Mouse (Mus musculus): Measurements from ENCODE around the gene Gng7.

Gene Gng7

DNA sequence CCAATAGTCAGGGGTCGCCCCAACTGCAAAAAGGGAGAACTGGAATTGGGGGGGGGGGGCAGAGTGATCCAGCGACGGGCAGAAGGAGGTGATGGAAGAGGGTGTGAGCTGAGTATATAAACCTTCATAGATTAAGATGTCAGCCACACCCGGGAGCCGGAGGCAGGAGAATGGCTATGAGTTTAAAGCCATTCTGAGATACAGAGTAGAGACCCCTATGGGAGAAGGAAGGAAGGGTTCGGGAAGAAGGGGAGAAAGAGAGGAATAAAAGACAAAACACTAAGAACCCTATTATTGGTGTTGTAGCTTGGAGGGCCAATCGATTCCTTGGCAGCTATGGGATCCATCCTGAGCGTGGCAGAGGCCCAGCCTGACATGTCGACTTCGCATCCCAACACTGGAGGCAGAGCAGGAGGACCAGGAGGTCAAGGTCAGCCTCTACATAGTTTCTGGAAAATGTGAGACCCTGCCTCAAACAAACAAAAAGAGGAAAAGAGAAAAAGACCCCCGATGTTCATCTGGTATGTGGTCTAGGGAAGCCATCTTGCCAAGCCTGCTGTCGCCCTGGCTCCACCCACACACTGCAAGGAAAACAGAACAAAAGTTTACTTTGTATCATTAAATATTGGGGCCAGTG is 11.0 kb upstream of the Gng7 start, which contains the start of gene Diras1:
Gene Diras1 (minus strand): TSS at position 24 of the 637 bp plus-strand sequence.
- no peak for DNase-seq (ENCODE audit: low read depth)

GRCm38 (mm10) chr10:81025047-81025621 is 10.4 kb upstream of the Gng7 start:
- no peak for DNase-seq (ENCODE audit: low read depth)

DNA sequence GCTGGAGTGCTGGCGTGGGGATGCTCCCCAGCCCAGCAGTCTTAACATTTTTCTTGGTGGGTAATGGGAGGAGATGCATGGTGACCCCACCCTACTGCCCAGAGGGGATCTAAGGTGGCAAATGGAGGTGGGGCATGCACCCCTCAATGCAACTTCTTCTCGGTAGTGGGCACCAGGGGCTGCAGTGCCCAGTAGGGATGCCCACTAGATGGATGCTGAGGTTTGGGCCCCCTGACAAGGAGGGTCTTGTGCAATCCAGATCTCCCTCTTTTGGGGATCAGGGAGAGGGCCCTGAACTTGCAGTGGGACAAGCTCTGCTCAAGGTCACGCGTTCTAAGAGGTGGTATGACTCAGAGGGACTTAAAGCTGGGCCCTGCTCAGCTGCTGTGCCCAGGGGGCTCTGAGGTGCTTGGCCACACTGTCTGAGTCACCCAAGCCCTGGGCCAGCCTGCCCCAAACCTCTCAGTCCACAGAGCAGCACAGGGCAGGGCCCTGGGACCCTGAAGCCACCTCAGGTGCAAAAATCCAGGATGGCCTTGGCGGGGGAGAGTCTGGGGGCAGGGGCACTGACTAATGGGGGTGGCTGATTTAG is 9.7 kb upstream of the Gng7 start:
- DNase-seq (ENCODE audit: low read depth): no peak

GRCm38 (mm10) chr10:81022744-81023143 is 8.0 kb upstream of the Gng7 start:
- DNase-seq (ENCODE audit: low read depth): peak; percentile 41

DNA sequence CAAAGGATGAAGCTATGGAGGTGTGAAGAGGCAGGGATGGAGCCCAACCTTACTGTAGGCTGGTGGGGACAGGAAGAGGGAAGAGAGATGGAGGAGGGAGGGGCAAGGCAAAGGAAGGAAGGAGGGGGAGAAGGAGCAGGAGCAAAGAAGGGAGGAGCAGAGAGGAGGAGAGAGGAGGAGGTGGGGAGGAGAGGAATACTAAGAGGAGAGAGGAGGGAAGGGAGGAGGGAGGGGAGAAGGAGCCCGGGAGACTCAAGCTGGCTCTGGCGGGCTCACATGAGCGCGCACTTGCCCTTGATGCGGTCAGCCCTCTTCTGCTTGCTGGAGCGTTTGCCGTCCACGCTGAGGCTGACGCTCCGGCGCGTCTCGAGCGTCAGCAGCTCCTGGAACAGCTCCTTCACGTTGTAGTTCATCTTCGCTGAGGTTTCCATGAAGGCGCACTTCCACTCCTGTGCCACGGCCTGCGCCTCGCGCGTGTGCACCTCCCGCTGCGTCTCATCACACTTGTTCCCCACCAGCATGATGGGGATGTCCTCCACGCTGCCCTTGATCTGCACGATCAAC is 6.9 kb upstream of the Gng7 start:
- DNase-seq (ENCODE audit: low read depth): no peak

GRCm38 (mm10) chr10:81020207-81020606 is 5.5 kb upstream of the Gng7 start:
- peak; percentile 30 for DNase-seq (ENCODE audit: low read depth)

- DNase-seq (ENCODE audit: low read depth): no peak
Measured at GRCm38 (mm10) chr10:81019687-81020086, 4.9 kb upstream of the Gng7 start.

DNA sequence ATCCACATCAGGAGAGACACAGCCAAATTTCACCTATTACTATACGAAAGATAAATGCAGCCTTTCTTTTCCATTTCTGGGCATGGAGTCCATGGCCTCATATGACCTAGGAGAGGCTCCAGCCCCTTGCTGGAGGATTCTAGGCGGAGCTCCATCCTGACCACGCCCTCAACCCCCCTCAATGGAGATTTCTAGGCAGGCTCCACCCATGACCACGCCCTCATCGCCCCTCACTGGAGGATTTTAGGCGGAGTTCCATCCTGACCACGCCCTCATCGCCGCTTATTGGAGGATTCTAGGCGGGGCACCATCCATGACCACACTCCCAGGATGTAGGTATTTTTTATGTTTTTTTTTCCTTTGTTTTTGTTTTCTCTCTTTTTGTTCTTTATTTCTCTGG is 3.6 kb upstream of the Gng7 start:
- peak; percentile 47 for DNase-seq (ENCODE audit: low read depth)

DNA sequence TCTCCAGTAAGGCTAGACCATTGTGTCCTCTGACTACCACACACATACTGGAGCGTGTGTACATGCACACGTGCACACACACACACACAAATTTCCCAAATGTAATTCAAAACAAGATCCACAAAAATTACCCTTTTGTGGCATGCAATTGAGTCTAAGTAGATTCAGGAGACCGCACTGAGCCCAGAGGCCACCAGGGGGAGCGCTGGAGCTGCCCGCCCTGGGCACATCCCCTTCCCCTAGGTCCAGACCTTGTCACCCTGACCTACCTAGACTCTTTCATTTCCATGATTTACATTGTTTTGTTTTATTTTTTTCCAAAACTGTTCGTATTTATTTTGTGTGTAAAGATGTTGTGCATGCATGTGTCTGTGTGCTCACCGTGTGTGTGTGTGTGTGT is 1.9 kb upstream of the Gng7 start:
- DNase-seq (ENCODE audit: low read depth): peak; percentile 79

GRCm38 (mm10) chr10:81015666-81016065 is 921 bp upstream of the Gng7 start:
- DNase-seq (ENCODE audit: low read depth): no peak

GRCm38 (mm10) chr10:81010851-81011250 is 3.9 kb downstream of the Gng7 start:
- DNase-seq (ENCODE audit: low read depth): peak; percentile 77

DNA sequence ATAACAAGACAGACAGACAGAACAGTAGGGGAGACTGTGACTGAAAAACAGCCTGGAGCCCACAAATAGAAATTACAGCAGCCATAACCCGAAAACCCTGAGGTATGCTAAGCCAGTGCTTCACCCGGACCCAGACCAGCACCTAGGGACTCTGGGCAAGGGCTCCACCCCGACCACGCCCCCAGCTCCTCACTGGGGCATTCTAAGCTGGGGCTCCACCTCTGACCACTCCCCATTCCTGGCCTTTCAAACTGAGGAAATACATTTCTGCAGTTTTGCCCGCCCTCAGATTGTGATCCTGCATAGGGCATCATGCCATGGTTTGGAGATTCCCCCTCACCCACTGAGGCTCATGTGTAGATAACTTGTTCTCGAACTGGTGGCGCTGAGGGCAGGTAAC is 7.5 kb downstream of the Gng7 start:
- peak; percentile 56 for DNase-seq (ENCODE audit: low read depth)

GRCm38 (mm10) chr10:81006005-81006677 is 8.6 kb downstream of the Gng7 start:
- DNase-seq (ENCODE audit: low read depth): no peak

- DNase-seq (ENCODE audit: low read depth): no peak
Measured at GRCm38 (mm10) chr10:81001161-81001560, 13.6 kb downstream of the Gng7 start.

DNA sequence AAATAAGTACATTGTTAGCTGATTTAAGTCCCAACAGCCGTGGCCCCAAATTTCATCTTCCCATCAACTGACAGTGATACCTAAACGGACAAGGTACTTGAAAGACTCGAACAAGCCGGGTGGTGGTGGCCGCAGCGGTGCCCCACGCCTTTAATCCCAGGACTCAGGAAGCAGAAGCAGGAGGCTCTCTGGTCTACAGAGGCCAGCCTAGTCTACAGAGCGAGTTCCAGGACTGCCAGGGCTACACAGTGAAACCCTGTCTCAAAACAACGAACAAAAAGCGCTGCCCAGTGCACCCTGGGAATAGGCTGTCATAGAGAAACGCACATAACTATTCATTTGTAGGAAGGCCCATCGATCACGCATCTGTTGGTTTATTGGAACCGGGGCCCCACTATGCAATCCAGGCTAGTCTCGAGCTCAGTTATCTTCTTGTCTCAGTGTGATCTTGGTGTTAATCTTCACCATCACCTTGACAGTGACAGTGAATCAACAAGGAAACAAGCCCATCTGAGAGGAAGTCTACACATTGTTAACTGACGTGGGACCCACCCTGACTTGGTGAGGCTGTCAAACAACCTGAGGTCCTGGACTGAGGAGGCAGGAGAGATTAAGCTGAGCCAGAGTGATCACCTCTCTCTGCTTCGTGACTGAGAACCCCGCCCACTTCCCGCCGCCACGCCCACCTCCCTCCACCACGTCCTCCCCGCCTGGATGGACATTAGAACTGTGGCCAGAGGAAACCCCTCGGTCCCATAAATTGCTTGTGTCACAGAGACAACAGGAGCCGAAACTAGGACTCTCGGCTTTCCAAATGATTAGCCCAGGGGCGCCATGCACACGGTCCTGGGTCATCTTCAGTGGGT is 14.3 kb downstream of the Gng7 start:
- DNase-seq (ENCODE audit: low read depth): no peak

DNA sequence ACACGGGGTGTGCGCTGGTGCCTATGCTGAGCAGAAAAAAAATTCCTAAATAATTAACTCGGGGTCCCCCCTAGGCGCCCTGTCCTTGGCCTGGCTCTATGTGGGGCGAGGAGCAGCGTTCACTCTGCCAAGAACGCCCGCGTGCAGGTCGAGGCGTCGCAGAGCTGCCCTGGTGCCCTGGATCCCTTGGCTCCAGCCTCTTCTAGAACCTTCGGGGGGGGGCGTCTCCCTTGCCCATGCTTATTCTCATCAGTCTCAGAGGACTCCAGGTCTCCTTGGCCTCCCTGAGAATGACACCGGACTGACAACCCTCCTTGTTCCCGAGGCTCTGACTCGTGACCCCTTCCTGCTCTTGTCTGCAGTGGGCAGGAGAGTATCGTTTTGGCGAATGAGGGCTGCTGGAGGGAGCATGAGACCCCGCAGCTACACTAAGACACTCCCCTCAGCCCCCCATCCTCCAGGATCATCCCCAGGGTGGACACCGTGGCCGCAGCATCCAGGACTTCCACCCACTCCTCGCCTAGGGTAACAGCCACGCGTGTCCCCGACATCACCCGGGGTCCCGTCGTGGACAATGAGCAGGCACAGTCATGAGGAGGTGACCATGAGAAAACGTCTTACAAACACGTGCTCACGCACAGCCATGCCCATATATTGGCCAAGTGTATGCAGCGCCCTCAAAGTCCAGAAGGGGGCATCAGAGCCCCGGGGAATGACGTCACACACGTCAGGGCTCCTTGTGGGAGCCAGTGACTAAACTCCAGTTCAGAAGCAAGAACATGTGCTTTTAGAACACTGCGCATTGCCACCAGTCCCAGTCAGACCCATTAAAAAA is 15.2 kb downstream of the Gng7 start:
- peak; percentile 97 for DNase-seq (ENCODE audit: low read depth)

- DNase-seq (ENCODE audit: low read depth): peak; percentile 84
Measured at GRCm38 (mm10) chr10:80998778-80999177, 16.0 kb downstream of the Gng7 start.

- no peak for DNase-seq (ENCODE audit: low read depth)
Measured at GRCm38 (mm10) chr10:80998021-80998420, 16.7 kb downstream of the Gng7 start.

- no peak for DNase-seq (ENCODE audit: low read depth)
Measured at GRCm38 (mm10) chr10:80997332-80997731, 17.4 kb downstream of the Gng7 start.

GRCm38 (mm10) chr10:80996501-80996900 is 18.2 kb downstream of the Gng7 start:
- DNase-seq (ENCODE audit: low read depth): no peak
